Mouse (Mus musculus) hindbrain, embryonic 13.5 days (tissue): ENCODE measurements around the gene Trim25. TPM values are rescaled to one million over a fixed set of nuclear protein-coding genes. Genes with fewer than 3 reads are reported as not detected.
A peak's percentile ranks its signal among the peaks of the same experiment; 100 is the strongest.

Experiments
- ATAC-seq: fragments of 200-750 bp; cut with Nextera tagmentation; 2 replicates; pipeline ENCODE4 v1.8.0; 2017; ENCODE audit warnings: moderate TSS enrichment; ENCODE audit not compliant: low FRiP score
- H3K27ac ChIP-seq: fragments of 300-500 bp; sonication (generic); 2 replicates; pipeline ENCODE4 v1.5.1; 2015; ENCODE audit warnings: inconsistent platforms, mild to moderate bottlenecking, moderate library complexity
- H3K27me3 ChIP-seq: fragments of 300-500 bp; sonication (generic); 2 replicates; pipeline ENCODE4 v1.6.1; 2015; ENCODE audit warnings: mild to moderate bottlenecking, inconsistent platforms
- H3K36me3 ChIP-seq: fragments of 300-500 bp; sonication (generic); 2 replicates; pipeline ENCODE4 v1.6.1; 2015; ENCODE audit warnings: mild to moderate bottlenecking, inconsistent platforms
- H3K4me1 ChIP-seq: fragments of 300-500 bp; sonication (generic); replicated peaks from 2 replicates; pipeline ENCODE4 v1.6.1; 2015; ENCODE audit warnings: inconsistent platforms
- H3K4me2 ChIP-seq: fragments of 300-500 bp; sonication (generic); 2 replicates; pipeline ENCODE4 v1.6.1; 2015; ENCODE audit warnings: inconsistent platforms, mild to moderate bottlenecking, moderate library complexity
- H3K4me3 ChIP-seq: fragments of 300-500 bp; sonication (generic); 2 replicates; pipeline ENCODE4 v1.5.1; 2015; ENCODE audit warnings: mild to moderate bottlenecking, inconsistent platforms
- H3K9ac ChIP-seq: fragments of 300-500 bp; sonication (generic); 2 replicates; pipeline ENCODE4 v1.6.1; 2015; ENCODE audit warnings: mild to moderate bottlenecking, inconsistent platforms
- H3K9me3 ChIP-seq: fragments of 300-500 bp; sonication (generic); 2 replicates; pipeline ENCODE4 v1.6.1; 2016; ENCODE audit warnings: inconsistent platforms
- WGBS: fragments of 180-500 bp; shearing (Covaris S2); methylation state at CpG from one replicate; pipeline ENCODE4 v1.1.7; 2015; 5-methylcytosine and 5-hydroxymethylcytosine counted together
- polyA plus RNA-seq: library from polyadenylated mRNA; unstranded; fragments of >200 nt; fragmentation: Nextera tagmentation; extraction: Ambion mirVana; gene quantifications from 2 replicates; pipeline ENCODE4 v1.2.1, GENCODE M21; 2015

Gene Trim25
- polyA plus RNA-seq, 1 experiment from 2014 or later = 4.6 TPM

GRCm38 (mm10) chr11:89059919-89060422, 60.8 kb downstream of the Trim25 start:
- Histone ChIP-seq H3K9me3 (no peaks in the 10 kb centered on the region), H3K9ac (peak overlapping the region; percentile 87), H3K36me3 (peaks cover under 1% of the 10 kb centered on the region), H3K4me3 (peak overlapping the region; percentile 84), H3K4me1 (peaks cover 32% of the 10 kb centered on the region), H3K27ac (peak overlapping the region; percentile 78), H3K4me2 (peak overlapping the region; percentile 79), H3K27me3 (no peaks in the 10 kb centered on the region)
- WGBS = under 1% methylated on average over 33 of the region's 33 CpGs
- ATAC-seq = peak; percentile 86

DNA sequence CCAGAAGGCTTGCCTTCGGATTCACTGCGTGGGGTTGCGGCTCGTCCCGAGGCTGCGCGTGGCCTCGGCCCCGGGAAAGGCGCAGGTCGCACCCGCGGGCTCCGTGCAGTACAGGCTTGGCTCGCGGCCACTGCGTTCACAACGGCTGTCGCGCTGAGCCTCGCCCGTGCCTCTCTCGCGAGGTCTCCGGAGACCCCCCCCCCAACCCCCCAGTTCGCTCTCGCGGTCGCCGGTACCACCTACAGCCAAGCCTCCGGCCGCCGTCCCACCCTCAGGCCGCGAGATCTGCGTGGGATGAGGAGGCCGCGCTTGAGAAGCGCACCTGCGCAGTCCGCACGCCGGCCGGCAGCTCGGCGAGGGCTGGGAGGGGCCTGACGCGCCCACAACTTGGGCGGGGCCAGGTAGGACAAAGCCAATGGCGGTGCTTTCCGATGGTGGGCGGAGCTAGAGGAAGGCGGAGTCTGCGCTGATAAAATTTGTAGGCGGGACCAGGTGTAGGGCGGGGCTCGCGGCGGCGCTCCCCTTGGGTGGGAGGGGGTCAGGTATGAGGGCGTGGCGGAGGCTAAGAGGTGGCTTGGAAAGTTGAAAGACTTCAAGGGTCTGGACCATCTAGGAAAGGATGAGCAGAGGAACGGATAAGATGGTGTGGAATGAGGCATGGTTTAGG, 61.4 kb downstream of the Trim25 start:
- H3K4me2 ChIP-seq = peak overlapping the region; percentile 79
- peak overlapping the region; percentile 87 for H3K9ac ChIP-seq
- H3K27ac ChIP-seq = peak overlapping the region; percentile 78
- H3K4me1 ChIP-seq = peaks cover 32% of the 10 kb centered on the region
- peak overlapping the region; percentile 84 for H3K4me3 ChIP-seq
- H3K9me3 ChIP-seq = no peaks in the 10 kb centered on the region
- H3K36me3 ChIP-seq = no peaks in the 10 kb centered on the region
- no peaks in the 10 kb centered on the region for H3K27me3 ChIP-seq
- WGBS = under 1% methylated on average over 63 of the region's 63 CpGs
- peak; percentile 96 for ATAC-seq

DNA sequence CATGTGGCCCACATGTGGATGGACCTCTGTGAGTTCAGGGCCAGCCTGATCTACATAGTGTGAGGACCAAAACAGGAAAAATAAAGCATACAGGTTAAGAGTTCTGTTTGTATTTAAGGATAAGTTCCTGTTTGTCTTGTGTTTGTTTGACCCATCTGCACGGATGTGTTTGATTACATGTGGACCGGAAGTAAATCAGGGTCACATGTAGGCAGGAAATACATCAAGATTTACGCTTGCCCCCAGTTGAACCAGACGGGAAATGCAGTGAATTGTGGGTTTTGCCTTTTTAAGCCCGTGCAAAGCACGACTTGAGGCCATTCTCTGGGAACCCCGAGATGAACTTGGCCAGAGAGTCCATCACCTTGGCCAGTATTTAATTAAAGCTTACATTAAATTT, 62.2 kb downstream of the Trim25 start:
- Histone ChIP-seq H3K27ac (no peak overlapping the region), H3K4me1 (peaks cover 25% of the 10 kb centered on the region), H3K9me3 (no peaks in the 10 kb centered on the region), H3K9ac (no peak overlapping the region), H3K27me3 (no peaks in the 10 kb centered on the region), H3K4me2 (no peak overlapping the region), H3K4me3 (no peak overlapping the region), H3K36me3 (no peaks in the 10 kb centered on the region)
- no peak for ATAC-seq
- WGBS = 89% methylated on average over 7 of the region's 7 CpGs

DNA sequence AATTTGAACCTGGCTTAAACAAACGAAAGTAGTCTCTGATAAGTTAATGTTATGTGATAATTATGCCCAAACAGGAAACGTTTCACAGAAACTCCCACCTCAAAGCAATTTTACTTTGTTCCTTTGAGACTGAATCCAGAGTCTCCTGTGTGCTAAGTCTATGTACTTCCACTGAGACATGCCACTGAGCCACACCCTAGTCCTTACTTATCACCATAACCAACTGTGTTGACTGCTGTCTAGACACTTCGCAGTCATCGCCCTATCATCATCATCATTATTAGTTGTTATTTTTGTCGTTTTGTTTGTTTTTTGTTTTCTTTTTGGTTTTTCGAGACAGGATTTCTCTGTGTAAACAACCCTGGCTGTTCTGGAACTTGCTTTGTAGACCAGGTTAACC, 65.1 kb downstream of the Trim25 start:
- ATAC-seq = no peak
- H3K9ac ChIP-seq = no peak overlapping the region
- no peaks in the 10 kb centered on the region for H3K36me3 ChIP-seq
- H3K4me2 ChIP-seq = no peak overlapping the region
- WGBS = 89% methylated on average over 6 of the region's 6 CpGs
- no peak overlapping the region for H3K4me3 ChIP-seq
- no peak overlapping the region for H3K27ac ChIP-seq
- H3K4me1 ChIP-seq = peaks cover 6% of the 10 kb centered on the region
- H3K9me3 ChIP-seq = no peaks in the 10 kb centered on the region
- H3K27me3 ChIP-seq = no peaks in the 10 kb centered on the region

DNA sequence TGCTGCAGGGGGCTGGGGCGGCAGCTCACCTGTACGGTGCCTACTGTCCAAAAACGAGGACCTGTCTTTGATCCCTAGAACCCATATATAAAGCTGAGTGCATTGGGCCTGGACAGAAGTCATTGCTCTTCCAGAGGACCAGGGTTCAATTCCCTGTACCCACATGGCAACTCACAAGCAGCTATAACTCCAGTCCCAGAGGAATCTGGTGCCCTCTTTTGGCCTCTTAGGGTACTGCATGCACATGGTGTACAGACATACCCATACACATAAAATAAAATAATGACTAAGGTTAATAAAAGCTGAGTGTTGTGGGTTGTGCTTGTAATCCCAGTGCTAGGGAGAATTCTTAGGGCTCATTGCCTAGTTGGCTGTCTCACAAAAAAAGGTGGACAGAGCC, 66.1 kb downstream of the Trim25 start:
- Histone ChIP-seq H3K36me3 (no peaks in the 10 kb centered on the region), H3K4me3 (no peak overlapping the region), H3K9me3 (no peaks in the 10 kb centered on the region), H3K4me1 (no peaks in the 10 kb centered on the region), H3K4me2 (no peak overlapping the region), H3K27me3 (no peaks in the 10 kb centered on the region), H3K27ac (no peak overlapping the region), H3K9ac (no peak overlapping the region)
- ATAC-seq = no peak
- WGBS = 96% methylated on average over 3 of the region's 3 CpGs

GRCm38 (mm10) chr11:89066126-89066525, 67.0 kb downstream of the Trim25 start:
- Histone ChIP-seq H3K4me2 (no peak overlapping the region), H3K27me3 (no peaks in the 10 kb centered on the region), H3K9ac (no peak overlapping the region), H3K9me3 (no peaks in the 10 kb centered on the region), H3K27ac (no peak overlapping the region), H3K36me3 (no peaks in the 10 kb centered on the region), H3K4me3 (no peak overlapping the region), H3K4me1 (no peaks in the 10 kb centered on the region)
- no peak for ATAC-seq
- WGBS = 84% methylated on average over 6 of the region's 6 CpGs

DNA sequence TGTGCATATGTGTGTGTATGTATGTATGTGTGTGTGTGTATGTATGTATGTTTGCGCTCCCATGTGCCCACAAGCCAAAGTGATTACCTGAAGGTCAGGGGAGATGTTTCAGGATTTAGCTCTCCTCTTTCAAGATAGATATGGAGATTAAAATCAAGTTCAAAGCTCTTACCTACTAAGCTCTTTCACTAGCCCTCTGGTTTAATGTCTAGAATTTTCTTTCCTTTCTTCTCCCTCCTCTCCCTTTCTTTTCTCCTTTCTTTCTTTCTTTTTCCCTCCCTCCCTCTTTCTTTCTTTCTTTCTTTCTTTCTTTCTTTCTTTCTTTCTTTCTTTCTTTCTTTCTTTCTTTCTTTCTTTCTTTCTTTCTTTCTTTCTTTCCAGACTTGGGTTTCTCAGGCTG, 67.6 kb downstream of the Trim25 start, which contains the start of gene Dgke:
Gene Dgke (minus strand): TSS at position 101 of the 400 bp plus-strand sequence.
- H3K4me1 ChIP-seq = no peaks in the 10 kb centered on the region
- WGBS = 100% methylated on average over 1 of the region's 1 CpGs
- H3K9me3 ChIP-seq = no peaks in the 10 kb centered on the region
- H3K27me3 ChIP-seq = no peaks in the 10 kb centered on the region
- ATAC-seq = no peak
- H3K27ac ChIP-seq = no peak within 1 kb of the TSS
- no peak within 1 kb of the TSS for H3K4me2 ChIP-seq
- H3K36me3 ChIP-seq = no peaks in the 10 kb centered on the region
- H3K4me3 ChIP-seq = no peak within 1 kb of the TSS
- no peak within 1 kb of the TSS for H3K9ac ChIP-seq

- no peak overlapping the region for H3K4me2 ChIP-seq
- H3K27ac ChIP-seq = no peak overlapping the region
- H3K9ac ChIP-seq = no peak overlapping the region
- no peak overlapping the region for H3K4me3 ChIP-seq
- WGBS = 73% methylated on average over 6 of the region's 6 CpGs
- H3K27me3 ChIP-seq = no peaks in the 10 kb centered on the region
- no peak for ATAC-seq
- no peaks in the 10 kb centered on the region for H3K4me1 ChIP-seq
- no peaks in the 10 kb centered on the region for H3K9me3 ChIP-seq
- H3K36me3 ChIP-seq = no peaks in the 10 kb centered on the region
Observed at GRCm38 (mm10) chr11:89067301-89067822, 68.2 kb downstream of the Trim25 start.

- Histone ChIP-seq H3K9ac (no peak overlapping the region; the same call in 1 of the 2 replicates), H3K4me3 (no peak overlapping the region), H3K4me2 (no peak overlapping the region), H3K9me3 (no peaks in the 10 kb centered on the region), H3K27me3 (no peaks in the 10 kb centered on the region), H3K36me3 (no peaks in the 10 kb centered on the region), H3K4me1 (no peaks in the 10 kb centered on the region), H3K27ac (no peak overlapping the region)
- no peak for ATAC-seq
- 71% methylated on average over 11 of the region's 11 CpGs for WGBS
Observed at GRCm38 (mm10) chr11:89067871-89068490, 68.8 kb downstream of the Trim25 start.

DNA sequence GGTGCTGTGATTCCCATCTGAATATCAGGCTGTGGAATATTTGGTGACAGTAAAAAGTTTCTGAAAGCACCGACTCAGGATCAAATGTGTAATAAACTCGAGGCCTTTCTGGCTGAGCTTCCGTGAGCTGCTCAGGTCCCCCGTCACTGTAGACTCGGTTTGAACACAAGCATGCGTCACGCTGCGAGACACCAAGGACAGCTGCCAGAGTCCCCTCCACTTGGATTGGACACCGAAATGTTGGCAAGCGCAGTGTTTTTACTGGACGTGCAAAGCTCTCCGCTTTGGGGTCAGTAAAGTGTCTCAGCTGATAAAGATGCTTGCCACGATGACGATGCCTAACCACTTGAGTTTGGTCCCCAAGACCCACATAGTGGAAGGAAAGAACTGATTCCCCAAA, 69.5 kb downstream of the Trim25 start:
- no peaks in the 10 kb centered on the region for H3K9me3 ChIP-seq
- WGBS = 94% methylated on average over 14 of the region's 14 CpGs
- H3K4me1 ChIP-seq = no peaks in the 10 kb centered on the region
- H3K9ac ChIP-seq = no peak overlapping the region
- no peak for ATAC-seq
- H3K27me3 ChIP-seq = no peaks in the 10 kb centered on the region
- no peaks in the 10 kb centered on the region for H3K36me3 ChIP-seq
- H3K4me3 ChIP-seq = no peak overlapping the region
- no peak overlapping the region for H3K4me2 ChIP-seq
- H3K27ac ChIP-seq = no peak overlapping the region

- Histone ChIP-seq H3K27me3 (no peaks in the 10 kb centered on the region), H3K36me3 (no peaks in the 10 kb centered on the region), H3K9ac (no peak overlapping the region), H3K4me1 (no peaks in the 10 kb centered on the region), H3K9me3 (no peaks in the 10 kb centered on the region), H3K27ac (no peak overlapping the region), H3K4me3 (no peak overlapping the region), H3K4me2 (no peak overlapping the region)
- no peak for ATAC-seq
- WGBS = 32% methylated on average over 6 of the region's 6 CpGs
Observed at GRCm38 (mm10) chr11:89069303-89069702, 70.1 kb downstream of the Trim25 start.
